ENCODE assay signal across 9 mouse cellular contexts in the genomic region with DNA sequence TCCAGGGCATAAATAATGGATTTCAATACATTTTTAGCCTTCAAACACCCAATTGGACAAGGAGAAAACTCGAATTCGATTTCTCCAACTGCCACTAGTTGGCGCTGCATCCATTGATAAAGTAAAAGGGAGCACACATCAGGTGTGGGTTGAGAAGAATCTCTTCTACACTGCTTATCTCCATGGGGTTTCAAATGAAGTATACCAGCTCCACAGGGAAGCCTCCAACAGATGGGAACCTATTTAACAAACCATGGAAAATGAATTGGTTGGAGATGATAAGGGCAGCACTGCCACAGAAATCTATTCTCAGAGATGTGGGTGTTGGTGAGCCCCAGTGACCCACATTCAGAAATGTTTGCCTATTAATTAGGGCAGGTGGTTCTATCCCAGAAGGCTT.
DNase-seq lines count a peak whose midpoint lies in the region; ATAC-seq and TF ChIP-seq lines count a peak whose summit lies in the region.
"Had no signal": no experiment of that assay in that cellular context is flagged by ENCODE, and none has a peak within 500 bp of the region (broad histone marks: within the 10 kb centered on the region; RNA-seq: fewer than 3 reads in every experiment).

No protein-coding gene starts in this region.

- DNase-seq in embryonic facial prominence, embryonic 11.5 days (ENCODE audit: low spot score) = peak; percentile 46
- no peak for DNase-seq in embryonic facial prominence, embryonic 10.5 days (ENCODE audit: low spot score)
- no peak for DNase-seq in liver, postnatal 0 days
- no peak for DNase-seq in liver, embryonic 11.5 days (ENCODE audit: low spot score)
- DNase-seq in brain, adult 2 months (ENCODE audit: low read depth, low spot score) = peak; percentile 49
- peak; percentile 3 to 7 for DNase-seq in left cerebral cortex, postnatal 14 days (ENCODE audit: low spot score in 2 of 2)
- DNase-seq in spleen, adult 12 weeks (ENCODE audit: low spot score) = no peak
- no peak for DNase-seq in spleen, adult 18-20 months

- TF ChIP-seq EP300 in liver, postnatal 0 days (IDR thresholded peaks at IDR 0.05; ENCODE audit: low read depth) = no peak

- no peaks in the 10 kb centered on the region for H3K36me3 ChIP-seq in embryonic facial prominence, embryonic 11.5 days (replicated peaks; ENCODE audit: control insufficient read depth, insufficient read depth, low read depth, low read length)
- no peaks in the 10 kb centered on the region for H3K36me3 ChIP-seq in embryonic facial prominence, embryonic 10.5 days (replicated peaks)
- H3K36me3 ChIP-seq in liver, postnatal 0 days (replicated peaks; ENCODE audit: insufficient read depth, low read length) = no peaks in the 10 kb centered on the region
- H3K36me3 ChIP-seq in liver, embryonic 11.5 days (ENCODE audit: control insufficient read depth, insufficient read depth, low read length) = no peaks in the 10 kb centered on the region
- H3K36me3 ChIP-seq: heart, embryonic 13.5 days had no signal

- TF ChIP-seq CTCF in liver, postnatal 0 days (IDR thresholded peaks at IDR 0.05; ENCODE audit: low read depth) = peak; percentile 55

- H3K9ac ChIP-seq in embryonic facial prominence, embryonic 11.5 days (replicated peaks; ENCODE audit: low read length) = no peak overlapping the region
- no peak overlapping the region for H3K9ac ChIP-seq in liver, postnatal 0 days (replicated peaks)
- H3K9ac ChIP-seq in liver, embryonic 11.5 days (ENCODE audit: low read depth, low read length) = no peak overlapping the region
- H3K9ac ChIP-seq: heart, embryonic 13.5 days had no signal

- ATAC-seq in embryonic facial prominence, embryonic 11.5 days (replicated peaks; ENCODE audit: insufficient number of reproducible peaks, low FRiP score, low TSS enrichment, low read depth) = no peak
- no peak for ATAC-seq in liver, postnatal 0 days
- ATAC-seq in liver, embryonic 11.5 days (replicated peaks; ENCODE audit: low FRiP score) = no peak

- no peak overlapping the region for H3K27ac ChIP-seq in embryonic facial prominence, embryonic 11.5 days (replicated peaks; ENCODE audit: low read depth, low read length)
- no peak overlapping the region for H3K27ac ChIP-seq in embryonic facial prominence, embryonic 10.5 days (replicated peaks)
- H3K27ac ChIP-seq in liver, postnatal 0 days (ENCODE audit: low read depth) = no peak overlapping the region
- H3K27ac ChIP-seq in liver, embryonic 11.5 days (ENCODE audit: low read depth, low read length) = no peak overlapping the region
- H3K27ac ChIP-seq: heart, embryonic 13.5 days had no signal

- 20% methylated on average over 3 of the region's 3 CpGs for WGBS in embryonic facial prominence, embryonic 11.5 days
- WGBS in embryonic facial prominence, embryonic 10.5 days = 12% methylated on average over 3 of the region's 3 CpGs
- WGBS in liver, postnatal 0 days (ENCODE audit: insufficient replicate concordance) = 5% methylated on average over 3 of the region's 3 CpGs
- WGBS in liver, embryonic 11.5 days = 11% methylated on average over 3 of the region's 3 CpGs

- no peaks in the 10 kb centered on the region for H3K27me3 ChIP-seq in embryonic facial prominence, embryonic 11.5 days (ENCODE audit: control insufficient read depth, insufficient read depth, low read length)
- H3K27me3 ChIP-seq in embryonic facial prominence, embryonic 10.5 days (replicated peaks; ENCODE audit: low read depth, poor library complexity, severe bottlenecking) = no peaks in the 10 kb centered on the region
- H3K27me3 ChIP-seq in liver, postnatal 0 days (ENCODE audit: insufficient read depth, low read length) = no peaks in the 10 kb centered on the region
- H3K27me3 ChIP-seq in liver, embryonic 11.5 days (replicated peaks; ENCODE audit: control insufficient read depth, insufficient read depth, low read length) = no peaks in the 10 kb centered on the region
- H3K27me3 ChIP-seq: heart, embryonic 13.5 days had no signal

- no peaks in the 10 kb centered on the region for H3K9me3 ChIP-seq in embryonic facial prominence, embryonic 11.5 days (replicated peaks; ENCODE audit: control insufficient read depth, low read length)
- no peaks in the 10 kb centered on the region for H3K9me3 ChIP-seq in embryonic facial prominence, embryonic 10.5 days
- H3K9me3 ChIP-seq in liver, postnatal 0 days (ENCODE audit: low read length) = no peaks in the 10 kb centered on the region
- no peaks in the 10 kb centered on the region for H3K9me3 ChIP-seq in liver, embryonic 11.5 days (ENCODE audit: control insufficient read depth, low read length)

- no peak overlapping the region for H3K4me3 ChIP-seq in embryonic facial prominence, embryonic 11.5 days (ENCODE audit: low read depth, low read length)
- H3K4me3 ChIP-seq in embryonic facial prominence, embryonic 10.5 days = no peak overlapping the region
- no peak overlapping the region for H3K4me3 ChIP-seq in liver, postnatal 0 days (ENCODE audit: low read depth, low read length)
- H3K4me3 ChIP-seq in liver, embryonic 11.5 days (ENCODE audit: low read depth, low read length) = no peak overlapping the region
- H3K4me3 ChIP-seq: heart, embryonic 13.5 days had no signal

- H3K4me2 ChIP-seq in embryonic facial prominence, embryonic 11.5 days (ENCODE audit: low read depth, low read length) = no peak overlapping the region
- H3K4me2 ChIP-seq in liver, postnatal 0 days (ENCODE audit: low read depth, low read length) = no peak overlapping the region
- H3K4me2 ChIP-seq in liver, embryonic 11.5 days = no peak overlapping the region
- H3K4me2 ChIP-seq: heart, embryonic 13.5 days had no signal

- H3K4me1 ChIP-seq in embryonic facial prominence, embryonic 11.5 days (ENCODE audit: control insufficient read depth, insufficient read depth, low read length) = no peaks in the 10 kb centered on the region
- no peaks in the 10 kb centered on the region for H3K4me1 ChIP-seq in embryonic facial prominence, embryonic 10.5 days
- no peaks in the 10 kb centered on the region for H3K4me1 ChIP-seq in liver, postnatal 0 days (ENCODE audit: insufficient read depth)
- no peaks in the 10 kb centered on the region for H3K4me1 ChIP-seq in liver, embryonic 11.5 days (replicated peaks; ENCODE audit: control insufficient read depth, insufficient read depth, low read length)
- H3K4me1 ChIP-seq: heart, embryonic 13.5 days had no signal

- intact Hi-C loops in left cerebral cortex, postnatal 14 days (cut with DNase I) = no loop called here

Comparison
In these comparisons a context has a peak if more than half of its experiments do, and no peak if none do; other contexts are left out.
1. DNase-seq: peak in embryonic facial prominence, embryonic 11.5 days (single experiment), brain, adult 2 months (single experiment) and left cerebral cortex, postnatal 14 days (2 of 2); none in embryonic facial prominence, embryonic 10.5 days (single experiment), liver, postnatal 0 days (single experiment), liver, embryonic 11.5 days (single experiment), spleen, adult 12 weeks (single experiment) and spleen, adult 18-20 months (0 of 2).